Mouse (Mus musculus) heart, postnatal 4 days (tissue): ENCODE measurements around the gene Fubp3. TPM values are rescaled to one million over a fixed set of nuclear protein-coding genes. Genes with fewer than 3 reads are reported as not detected.

Experiments used
- DNase-seq: peaks from one replicate; pipeline ENCODE4 v3.0.0; 2021
- total RNA-seq, 2 experiments: library from RNA; stranded (reverse); gene quantifications; 2 replicates each; pipeline ENCODE4 v1.2.3; 2021

Fubp3 gene
- total RNA-seq, 2 experiments from 2014 or later: 38.0 to 41.5 TPM

GRCm38 (mm10) chr2:31633531-31633930 lies 61.1 kb downstream of the Fubp3 start:
- DNase-seq: no peak

DNA sequence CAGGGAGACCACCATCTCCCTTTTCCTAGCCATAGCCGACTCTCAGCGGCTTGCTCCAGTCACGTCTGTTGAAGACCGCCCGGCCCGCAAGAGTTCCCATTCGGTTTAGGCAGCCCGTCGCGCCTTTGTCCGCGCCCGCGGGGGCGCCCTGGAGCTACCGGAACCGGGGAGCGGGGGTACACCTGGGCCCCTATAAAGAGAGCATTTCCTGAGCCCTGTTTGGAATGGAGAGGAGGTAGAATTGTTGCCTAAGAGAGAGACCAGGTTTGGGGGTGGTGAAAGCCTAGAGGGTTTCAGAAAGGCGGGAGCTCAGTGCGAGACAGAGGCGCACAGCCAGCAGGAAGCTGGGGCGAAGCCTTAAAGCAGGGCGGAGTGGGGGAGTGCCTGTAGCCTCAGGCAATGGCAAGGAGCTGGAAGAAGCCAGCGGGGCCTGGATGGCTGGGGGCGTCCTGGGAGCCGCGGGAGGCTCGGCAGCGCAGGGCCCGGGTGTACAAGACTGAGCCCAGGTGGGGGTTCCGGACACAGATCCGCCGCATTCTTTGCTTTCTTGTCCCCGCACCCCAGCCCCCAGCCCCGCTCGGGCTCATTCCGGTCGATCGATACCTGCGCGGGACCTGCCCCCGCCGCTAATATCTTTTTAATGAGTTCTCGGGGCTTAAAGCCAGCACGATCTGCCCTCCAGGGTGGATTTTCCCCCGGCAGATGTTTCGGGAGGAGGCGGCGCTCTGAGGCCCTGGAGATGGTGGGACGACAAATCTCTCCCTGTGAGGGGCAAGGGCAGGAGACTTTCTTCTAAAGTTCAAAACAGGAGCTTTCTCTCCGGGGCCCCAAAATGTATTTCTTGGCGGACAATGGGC lies 63.1 kb downstream of the Fubp3 start:
- DNase-seq: no peak

DNA sequence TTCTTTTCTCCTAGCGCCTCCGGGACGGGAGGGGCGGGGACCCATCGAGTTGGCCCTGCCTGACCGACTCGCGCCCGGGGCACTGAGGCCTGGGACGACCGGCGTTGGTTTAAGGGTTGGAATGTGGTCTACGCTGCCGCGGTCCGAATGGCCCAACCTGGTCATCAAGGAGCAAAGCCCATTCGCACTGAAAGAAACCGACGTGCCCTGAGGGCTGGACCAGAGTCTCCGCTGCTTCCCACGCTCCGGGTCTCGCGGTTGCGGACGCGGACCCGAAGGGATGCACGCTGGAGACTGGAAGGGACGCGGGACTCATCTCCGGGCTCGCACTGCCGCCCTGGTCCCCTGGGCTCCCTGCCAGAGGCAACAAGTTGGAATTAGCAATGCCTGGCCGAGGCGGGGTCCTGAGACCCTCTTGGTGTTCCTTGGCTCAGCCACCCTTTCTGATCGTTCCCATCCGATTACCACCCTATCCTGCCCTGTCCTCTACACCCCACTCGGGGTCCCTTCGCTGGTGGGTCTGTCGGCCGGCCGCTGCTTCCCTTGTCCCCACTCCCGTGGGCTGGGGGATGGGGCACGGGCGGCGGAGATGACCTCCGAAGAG lies 63.8 kb downstream of the Fubp3 start:
- no peak for DNase-seq

- DNase-seq: no peak
Measured at GRCm38 (mm10) chr2:31636742-31637141, 64.3 kb downstream of the Fubp3 start.

DNA sequence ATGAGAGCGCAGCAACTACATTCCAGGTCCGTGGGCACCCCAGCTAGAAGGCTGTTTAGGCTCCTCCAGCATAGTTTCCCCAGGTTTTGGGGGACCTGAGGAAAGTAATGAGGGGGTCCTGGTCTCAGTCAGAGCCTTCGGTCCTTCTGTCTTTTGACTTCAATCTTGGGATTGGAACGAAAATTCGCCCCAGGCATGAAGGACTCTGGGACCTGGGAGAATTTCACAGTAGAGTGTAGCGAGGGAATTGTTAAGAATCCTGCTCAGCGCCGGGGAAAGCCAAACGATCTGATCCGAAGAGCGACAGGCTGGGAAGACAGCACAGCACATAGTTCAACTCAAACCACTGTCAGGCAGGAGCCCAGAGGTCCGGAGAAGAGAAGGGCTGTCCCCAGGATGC lies 64.9 kb downstream of the Fubp3 start:
- DNase-seq: no peak

DNA sequence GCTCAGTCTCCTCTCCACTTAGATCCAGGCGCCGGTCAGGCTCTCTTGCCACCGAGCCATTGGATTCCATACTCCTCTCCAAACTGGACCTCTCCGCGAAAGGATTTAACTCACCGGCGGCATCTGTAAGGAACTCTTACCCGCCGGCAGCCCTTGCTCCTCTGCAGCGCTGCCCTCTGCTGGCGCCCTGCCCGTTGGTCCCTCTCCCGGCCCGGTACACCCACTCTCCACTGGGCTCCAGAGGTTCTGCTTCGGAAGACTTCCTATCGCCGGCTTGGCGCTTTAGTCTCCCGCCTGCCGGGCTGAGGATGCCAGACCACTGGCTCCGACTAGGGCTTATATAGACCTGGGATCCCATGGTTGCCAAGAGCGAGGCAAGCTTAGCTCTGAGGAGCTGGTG lies 65.4 kb downstream of the Fubp3 start:
- DNase-seq: peak; percentile 52

- DNase-seq: no peak
Measured at GRCm38 (mm10) chr2:31638581-31639465, 66.4 kb downstream of the Fubp3 start.

GRCm38 (mm10) chr2:31639466-31639760 lies 67.0 kb downstream of the Fubp3 start:
- no peak for DNase-seq

DNA sequence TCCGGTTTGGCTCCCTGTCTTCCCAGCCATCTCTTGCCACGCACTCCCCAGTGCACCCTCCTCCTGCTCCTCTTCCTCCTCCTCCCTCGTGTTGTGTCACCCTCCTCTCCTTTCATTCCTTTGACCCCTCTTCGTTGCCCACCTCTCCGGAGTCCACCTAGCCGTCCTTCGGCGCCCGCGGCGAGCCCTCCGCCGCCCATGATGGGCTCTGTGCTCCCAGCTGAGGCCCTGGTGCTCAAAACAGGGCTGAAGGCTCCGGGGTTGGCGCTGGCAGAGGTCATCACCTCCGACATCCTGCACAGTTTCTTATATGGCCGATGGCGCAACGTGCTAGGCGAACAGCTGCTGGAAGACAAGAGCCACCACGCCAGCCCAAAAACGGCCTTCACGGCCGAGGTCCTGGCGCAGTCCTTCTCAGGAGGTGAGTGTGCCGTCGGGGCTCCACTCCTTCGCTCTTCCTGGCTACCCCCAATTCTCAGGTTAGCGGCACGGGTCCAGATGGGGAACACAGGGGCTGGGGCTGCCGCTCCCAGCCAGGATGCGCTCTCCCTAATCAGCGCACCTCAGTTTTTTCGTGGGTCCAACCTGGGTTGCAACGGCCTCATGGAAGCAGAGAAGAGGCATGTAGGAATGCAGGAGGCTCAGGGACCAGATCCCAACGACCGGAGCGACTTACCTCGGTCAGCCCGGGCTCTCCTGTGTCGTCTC lies 67.6 kb downstream of the Fubp3 start, which contains the start of gene Prdm12:
Prdm12 (plus strand) TSS at position 137 of the 708 bp plus-strand sequence.
- no peak for DNase-seq

- no peak for DNase-seq
Measured at GRCm38 (mm10) chr2:31640609-31641507, 68.4 kb downstream of the Fubp3 start.

DNA sequence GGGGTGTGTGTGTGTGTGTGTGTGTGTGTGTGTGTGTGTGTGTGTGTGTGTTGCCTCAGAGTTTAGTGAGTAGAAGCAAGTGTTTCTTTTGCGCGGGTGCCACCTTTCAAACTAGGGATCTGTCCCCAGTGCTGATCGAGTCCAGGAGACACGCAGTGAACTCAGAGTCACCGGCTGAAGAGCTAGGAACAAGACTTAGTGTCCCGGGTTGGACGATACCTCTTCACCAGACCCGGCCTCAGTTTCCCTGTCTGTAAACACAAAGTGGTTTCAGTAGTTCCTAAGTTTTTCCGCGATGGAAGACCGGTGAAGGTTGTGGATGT lies 69.0 kb downstream of the Fubp3 start:
- no peak for DNase-seq

DNA sequence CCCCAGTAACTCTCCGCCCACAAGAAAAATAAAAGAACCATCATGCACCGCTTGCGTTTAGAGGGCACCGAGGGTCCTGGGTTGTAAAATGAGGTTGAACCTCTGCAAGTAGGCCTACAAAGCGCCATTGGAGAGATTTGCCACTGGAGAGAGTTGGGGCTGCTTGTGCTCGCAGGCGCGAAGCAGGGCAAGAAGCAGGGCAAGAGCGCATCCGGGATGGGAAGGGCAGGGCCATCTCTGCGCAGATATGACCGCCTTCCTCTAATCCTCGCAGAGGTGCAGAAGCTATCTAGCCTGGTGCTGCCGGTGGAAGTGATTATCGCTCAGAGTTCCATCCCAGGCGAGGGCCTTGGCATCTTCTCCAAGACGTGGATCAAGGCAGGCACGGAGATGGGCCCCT lies 69.5 kb downstream of the Fubp3 start:
- no peak for DNase-seq

DNA sequence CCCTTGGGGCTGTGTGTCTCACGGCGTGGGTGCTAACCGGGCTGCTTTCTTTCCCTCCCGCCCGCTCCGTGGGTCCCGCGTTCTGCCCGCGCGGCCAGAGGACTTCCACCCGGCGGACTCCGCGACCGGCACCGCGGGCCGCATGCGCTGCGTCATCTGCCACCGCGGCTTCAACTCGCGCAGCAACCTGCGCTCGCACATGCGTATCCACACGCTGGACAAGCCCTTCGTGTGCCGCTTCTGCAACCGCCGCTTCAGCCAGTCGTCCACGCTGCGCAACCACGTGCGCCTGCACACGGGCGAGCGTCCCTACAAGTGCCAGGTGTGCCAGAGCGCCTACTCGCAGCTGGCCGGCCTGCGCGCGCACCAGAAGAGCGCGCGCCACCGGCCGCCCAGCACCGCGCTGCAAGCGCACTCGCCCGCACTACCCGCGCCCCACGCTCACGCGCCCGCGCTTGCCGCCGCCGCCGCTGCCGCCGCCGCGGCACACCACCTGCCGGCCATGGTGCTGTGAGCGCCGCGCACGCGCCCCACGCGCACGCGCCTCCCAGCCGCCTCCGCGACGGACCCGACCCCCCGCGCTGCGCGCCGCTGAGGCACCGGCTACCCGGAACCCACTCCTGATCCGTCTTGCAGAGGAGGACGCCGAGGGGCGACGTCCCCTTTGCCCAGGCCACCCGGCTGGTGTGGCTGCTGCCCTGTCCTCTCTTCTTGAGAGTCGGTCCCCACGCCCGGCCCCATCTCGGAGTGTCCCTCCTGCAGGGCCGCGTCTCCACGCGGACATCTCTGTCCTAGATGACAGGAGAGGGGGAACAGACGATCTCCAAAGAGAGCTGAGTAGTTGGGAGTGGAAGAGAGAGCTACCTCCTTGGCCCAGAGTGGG lies 81.8 kb downstream of the Fubp3 start:
- DNase-seq: no peak

DNA sequence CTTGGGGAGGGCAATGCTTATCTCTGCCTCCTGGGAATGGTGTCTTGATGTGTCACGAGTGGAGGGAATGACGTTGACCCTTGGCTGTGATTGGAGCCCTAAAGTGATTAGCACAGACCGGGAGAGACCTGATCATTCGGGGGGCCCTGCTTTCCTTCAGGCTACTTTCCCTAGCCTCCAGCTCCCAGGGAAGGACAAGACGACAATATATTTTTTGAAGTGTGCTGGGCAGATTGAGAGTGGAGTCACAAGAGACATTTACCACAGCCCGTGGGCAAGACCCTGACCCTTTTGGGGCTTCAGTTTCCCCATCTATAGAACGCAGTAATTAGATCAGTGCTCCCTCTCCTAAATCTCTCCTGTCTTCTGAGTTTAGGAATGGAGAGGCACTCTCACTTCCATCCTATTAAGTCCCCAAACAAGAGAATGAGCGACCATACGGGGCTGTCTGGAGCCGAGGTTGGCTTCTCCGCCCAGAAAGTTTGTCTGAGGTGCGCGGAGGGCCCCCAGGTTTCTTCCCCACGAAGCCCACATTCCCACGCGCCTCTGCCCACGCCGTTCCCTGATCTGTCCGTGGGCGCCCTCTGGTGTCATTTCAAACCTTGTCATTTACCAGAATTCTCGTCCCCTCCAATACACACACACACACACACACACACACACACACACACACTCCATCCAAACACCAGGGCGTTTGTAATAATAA lies 82.6 kb downstream of the Fubp3 start:
- DNase-seq: peak; percentile 66

DNA sequence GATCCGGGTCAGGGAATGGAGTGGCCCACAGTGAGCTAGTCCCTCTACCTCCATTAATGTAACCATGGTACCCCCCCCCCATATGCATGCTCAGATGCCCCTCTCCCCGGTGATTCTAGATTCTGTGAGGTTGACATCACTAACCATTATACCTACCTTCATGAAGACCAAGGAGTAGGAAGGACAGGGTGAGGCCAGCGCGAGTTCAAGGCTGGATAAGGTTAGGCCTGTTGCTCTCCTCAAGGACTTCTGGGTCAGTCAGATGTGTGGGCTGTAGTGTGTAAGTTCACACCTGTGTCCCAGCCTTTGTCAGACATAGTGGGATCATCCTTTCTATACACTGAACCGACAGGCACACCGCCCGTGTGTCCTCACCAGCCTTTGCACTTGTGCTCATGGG lies 83.9 kb downstream of the Fubp3 start:
- DNase-seq: no peak

- no peak for DNase-seq
Measured at GRCm38 (mm10) chr2:31662939-31663803, 90.7 kb downstream of the Fubp3 start.

GRCm38 (mm10) chr2:31663804-31664180 lies 91.3 kb downstream of the Fubp3 start:
- no peak for DNase-seq
